Comparison of ENCODE assay signal across 8 mouse cellular contexts in the genomic region with DNA sequence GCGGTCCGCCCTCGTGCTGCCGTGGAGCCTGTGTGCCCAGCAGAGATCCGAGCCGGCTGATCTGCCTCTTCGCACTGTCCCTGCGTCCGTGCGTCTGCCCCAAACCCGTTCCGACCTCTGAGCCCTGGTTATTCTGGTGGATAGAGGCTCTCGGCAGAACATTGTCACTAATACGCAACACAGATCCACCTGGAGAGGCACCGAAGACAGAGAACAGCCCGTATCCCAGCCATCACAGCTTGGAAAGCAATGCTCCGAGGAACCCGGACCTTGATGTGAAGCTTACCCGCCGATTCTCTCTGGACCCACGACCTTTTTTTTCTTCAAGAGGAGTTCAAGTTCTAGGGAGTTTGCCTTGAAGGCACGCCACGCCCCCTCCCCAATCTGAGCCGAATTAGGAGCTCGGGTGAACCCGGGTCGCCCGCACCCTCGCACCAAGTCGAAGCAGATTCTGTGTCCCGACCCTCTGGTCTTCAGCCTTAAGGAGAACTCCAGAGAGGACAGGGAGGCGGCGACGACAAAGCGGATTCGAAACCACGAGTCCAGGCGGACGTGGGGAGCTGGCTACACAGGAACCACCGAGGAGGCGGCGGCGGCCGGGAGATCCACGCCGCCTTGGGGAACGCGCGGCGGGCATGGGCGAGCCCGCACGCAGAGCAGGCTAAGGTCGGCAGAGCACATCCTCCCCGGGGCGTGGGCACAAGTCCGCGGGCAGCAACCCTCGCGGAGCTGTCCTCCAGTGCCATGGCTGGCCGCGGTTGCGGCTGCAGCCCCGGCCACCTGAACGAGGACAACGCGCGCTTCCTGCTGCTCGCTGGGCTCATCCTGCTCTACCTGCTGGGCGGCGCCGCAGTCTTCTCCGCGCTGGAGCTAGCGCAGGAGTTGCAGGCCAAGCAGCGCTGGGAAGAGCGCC. TPM values are rescaled to one million over a fixed set of nuclear protein-coding genes. Genes with fewer than 3 reads are reported as not detected.
DNase-seq lines count a peak whose midpoint lies in the region; ATAC-seq lines count a peak whose summit lies in the region.

No protein-coding gene starts in this region.

- H3K36me3 ChIP-seq in kidney, embryonic 14.5 days (ENCODE audit: control insufficient read depth, insufficient read depth, low read length): no peaks in the 10 kb centered on the region
- H3K36me3 ChIP-seq in embryonic facial prominence, embryonic 15.5 days: no peaks in the 10 kb centered on the region
- H3K36me3 ChIP-seq in midbrain, embryonic 10.5 days: no peaks in the 10 kb centered on the region
- no peaks in the 10 kb centered on the region for H3K36me3 ChIP-seq in stomach, embryonic 14.5 days (ENCODE audit: control insufficient read depth, insufficient read depth, low read length)

- peaks cover 67% of the 10 kb centered on the region for H3K27me3 ChIP-seq in kidney, embryonic 14.5 days (ENCODE audit: control insufficient read depth, insufficient read depth, low read length)
- peaks cover 75% of the 10 kb centered on the region for H3K27me3 ChIP-seq in embryonic facial prominence, embryonic 15.5 days
- peaks cover 91% of the 10 kb centered on the region for H3K27me3 ChIP-seq in midbrain, embryonic 10.5 days (ENCODE audit: low read depth, poor library complexity, severe bottlenecking)
- peaks cover 36% of the 10 kb centered on the region for H3K27me3 ChIP-seq in stomach, embryonic 14.5 days (ENCODE audit: control insufficient read depth, insufficient read depth, low read length)

- peak; percentile 29 for ATAC-seq in kidney, embryonic 14.5 days (ENCODE audit: low FRiP score, low TSS enrichment)
- ATAC-seq in embryonic facial prominence, embryonic 15.5 days (ENCODE audit: insufficient number of reproducible peaks, low FRiP score, low TSS enrichment, low read depth): peak; percentile 31; the same call in 1 of the 2 replicates
- ATAC-seq in stomach, embryonic 14.5 days (ENCODE audit: insufficient number of reproducible peaks, insufficient read depth, low FRiP score, low read depth): no peak; the same call in 1 of the 2 replicates

- DNase-seq in kidney, adult 8-10 months: no peak
- peak; percentile 69 for DNase-seq in ZHBTc4 (ENCODE audit: low read depth, low spot score)
- DNase-seq in heart, postnatal 10 days: peak; percentile 50 to 62
- DNase-seq in left cerebral cortex, postnatal 36 days (ENCODE audit: low spot score in 2 of 2): peak; percentile 41 to 55
- peak; percentile 56 for DNase-seq in midbrain, embryonic 10.5 days (ENCODE audit: low spot score)

- H3K4me3 ChIP-seq in kidney, embryonic 14.5 days (ENCODE audit: low read length): peak overlapping the region; percentile 44
- H3K4me3 ChIP-seq in embryonic facial prominence, embryonic 15.5 days (replicated peaks): peak overlapping the region; percentile 53
- H3K4me3 ChIP-seq in midbrain, embryonic 10.5 days: peak overlapping the region; percentile 68
- H3K4me3 ChIP-seq in stomach, embryonic 14.5 days (ENCODE audit: low read depth, low read length): peak overlapping the region; percentile 44

- no peak overlapping the region for H3K27ac ChIP-seq in kidney, embryonic 14.5 days (ENCODE audit: low read depth, low read length)
- H3K27ac ChIP-seq in embryonic facial prominence, embryonic 15.5 days (replicated peaks): no peak overlapping the region
- H3K27ac ChIP-seq in midbrain, embryonic 10.5 days (replicated peaks): peak overlapping the region; percentile 59; the same call in 1 of the 2 replicates
- no peak overlapping the region for H3K27ac ChIP-seq in stomach, embryonic 14.5 days (ENCODE audit: low read length)

- peak overlapping the region; percentile 53 for H3K9ac ChIP-seq in kidney, embryonic 14.5 days (ENCODE audit: low read depth, low read length)
- H3K9ac ChIP-seq in embryonic facial prominence, embryonic 15.5 days: peak overlapping the region; percentile 6; the same call in 1 of the 2 replicates
- peak overlapping the region; percentile 25; the same call in 1 of the 2 replicates for H3K9ac ChIP-seq in stomach, embryonic 14.5 days (replicated peaks; ENCODE audit: low read depth, low read length)

- intact Hi-C loops in heart, postnatal 10 days (cut with DNase I): loop anchor here (5.0 kb wide), 1 partner anchor 142 kb away; no protein-coding TSS in a partner anchor
- intact Hi-C loops in left cerebral cortex, postnatal 36 days (cut with DNase I): loop anchor here (2.0 kb wide), 2 partner anchors 63 to 139 kb away; no protein-coding TSS in a partner anchor

- no peaks in the 10 kb centered on the region for H3K9me3 ChIP-seq in kidney, embryonic 14.5 days (ENCODE audit: control insufficient read depth, low read length)
- H3K9me3 ChIP-seq in embryonic facial prominence, embryonic 15.5 days (replicated peaks): no peaks in the 10 kb centered on the region
- no peaks in the 10 kb centered on the region for H3K9me3 ChIP-seq in midbrain, embryonic 10.5 days (replicated peaks)
- H3K9me3 ChIP-seq in stomach, embryonic 14.5 days (ENCODE audit: control insufficient read depth, low read depth, low read length): no peaks in the 10 kb centered on the region

- WGBS in kidney, embryonic 14.5 days: under 1% methylated on average over 74 of the region's 77 CpGs
- WGBS in embryonic facial prominence, embryonic 15.5 days: under 1% methylated on average over 77 of the region's 77 CpGs
- under 1% methylated on average over 77 of the region's 77 CpGs for WGBS in midbrain, embryonic 10.5 days
- WGBS in stomach, embryonic 14.5 days: under 1% methylated on average over 77 of the region's 77 CpGs

- peaks cover 19% of the 10 kb centered on the region; the same call in 1 of the 2 replicates for H3K4me1 ChIP-seq in kidney, embryonic 14.5 days (ENCODE audit: control insufficient read depth, insufficient read depth, low read length)
- peaks cover 32% of the 10 kb centered on the region for H3K4me1 ChIP-seq in embryonic facial prominence, embryonic 15.5 days
- H3K4me1 ChIP-seq in midbrain, embryonic 10.5 days: peaks cover 34% of the 10 kb centered on the region
- peaks cover 17% of the 10 kb centered on the region for H3K4me1 ChIP-seq in stomach, embryonic 14.5 days (ENCODE audit: control insufficient read depth, insufficient read depth, low read length)

- H3K4me2 ChIP-seq in kidney, embryonic 14.5 days (replicated peaks; ENCODE audit: low read depth, low read length): peak overlapping the region; percentile 92
- H3K4me2 ChIP-seq in embryonic facial prominence, embryonic 15.5 days (replicated peaks): peak overlapping the region; percentile 97
- peak overlapping the region; percentile 92 for H3K4me2 ChIP-seq in stomach, embryonic 14.5 days (replicated peaks; ENCODE audit: low read depth, low read length)

RNA-seq across cellular contexts. Expression of gene Kcnk13, which starts 1.2 kb away (rescaled TPM):
- 0.14 and 0.15 TPM in 2 replicates for polyA plus RNA-seq in kidney, embryonic 14.5 days (2014; fragmentation: Nextera tagmentation; extraction: Ambion mirVana)
- 2.9 and 3.0 TPM in 2 replicates for polyA plus RNA-seq in embryonic facial prominence, embryonic 15.5 days (2015; fragmentation: Nextera tagmentation; extraction: Ambion mirVana)
- total RNA-seq in heart, postnatal 10 days (2021): under 1 TPM; 0.62 to 0.74 TPM
- 1 to 10 TPM; 7.5 to 8.2 TPM for total RNA-seq in left cerebral cortex, postnatal 36 days (2021)
- 0.09 and 0.19 TPM in 2 replicates for polyA plus RNA-seq in midbrain, embryonic 10.5 days (2016; fragmentation: Nextera tagmentation; extraction: Ambion mirVana)
- polyA plus RNA-seq in stomach, embryonic 14.5 days (2014; fragmentation: Nextera tagmentation; extraction: Ambion mirVana): 0.27 and 0.42 TPM in 2 replicates

Comparison
In these comparisons a context has a peak if more than half of its experiments do, and no peak if none do; other contexts are left out.
1. DNase-seq: peak in ZHBTc4 (single experiment), heart, postnatal 10 days (2 of 2), left cerebral cortex, postnatal 36 days (2 of 2) and midbrain, embryonic 10.5 days (single experiment); none in kidney, adult 8-10 months (0 of 2).
2. Peak in every context shown above with its lines, with median percentiles within 50 percentile points of each other: H3K4me2 ChIP-seq, H3K4me3 ChIP-seq and H3K9ac ChIP-seq.